Mouse (Mus musculus): ENCODE measurements around the gene Atp5mpl. TPM values are rescaled to one million over a fixed set of nuclear protein-coding genes. Genes with fewer than 3 reads are reported as not detected.

Gene Atp5mpl
- total RNA-seq, 2 experiments from 2014 or later: 375 to 382 TPM

GRCm38 (mm10) chr12:111923117-111923516, 43.7 kb downstream of the Atp5mpl start:
- DNase-seq (ENCODE audit: low spot score in 2 of 2): no peak
- intact Hi-C loops (cut with DNase I): no loop called here

DNA sequence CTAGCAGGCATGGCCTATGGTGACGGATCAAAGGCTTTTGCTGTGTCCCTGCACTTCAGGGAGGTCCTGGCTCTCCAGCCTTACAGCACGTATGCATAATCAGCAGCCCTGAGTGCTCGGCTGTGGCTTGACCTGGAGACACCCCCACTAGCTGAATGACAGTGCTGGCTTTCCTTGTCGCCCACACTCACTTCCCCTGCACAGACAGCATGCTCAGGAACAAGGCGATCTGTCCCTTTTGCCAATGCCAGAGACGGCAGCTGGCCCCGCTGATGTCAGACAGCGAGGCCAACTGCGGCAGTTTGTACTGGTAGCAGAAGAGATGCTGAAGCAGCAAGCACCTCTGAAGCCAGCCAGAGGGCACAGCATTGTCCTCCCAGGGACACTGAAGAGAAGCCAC, 46.7 kb downstream of the Atp5mpl start:
- intact Hi-C loops (cut with DNase I): no loop called here
- peak; percentile 58 to 65 for DNase-seq (ENCODE audit: low spot score in 2 of 2)

- intact Hi-C loops (cut with DNase I): loop anchor here (2.0 kb wide), 1 partner anchor 20 kb away; no protein-coding TSS in a partner anchor
- no peak for DNase-seq (ENCODE audit: low spot score in 2 of 2)
These were observed 50.1 kb downstream of the Atp5mpl start for GRCm38 (mm10) chr12:111916514-111917217.

DNA sequence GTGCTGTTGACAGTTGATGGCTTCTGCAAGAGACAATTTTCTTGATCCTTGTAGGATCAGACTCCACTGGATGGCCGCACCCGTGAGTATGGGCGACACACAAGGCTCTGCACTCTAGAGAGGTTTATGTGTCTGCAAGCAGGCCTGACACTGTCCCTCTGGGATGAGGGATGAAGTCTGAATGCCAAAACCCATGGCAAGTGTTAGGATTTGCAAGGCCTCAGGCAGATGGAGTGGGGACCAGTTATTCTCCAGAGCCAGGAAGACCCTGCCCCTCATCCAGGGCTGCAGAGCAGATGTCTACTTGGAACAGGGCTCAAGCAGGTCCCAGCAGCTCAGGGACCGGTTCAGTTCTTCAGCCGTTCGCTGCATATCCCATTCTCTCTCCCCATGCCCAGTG, 51.0 kb downstream of the Atp5mpl start:
- intact Hi-C loops (cut with DNase I): loop anchor here (2.0 kb wide), 1 partner anchor 21 kb away; no protein-coding TSS in a partner anchor
- no peak for DNase-seq (ENCODE audit: low spot score in 2 of 2)

- DNase-seq (ENCODE audit: low spot score in 2 of 2): no peak
- intact Hi-C loops (cut with DNase I): no loop called here
These were observed 52.7 kb downstream of the Atp5mpl start for GRCm38 (mm10) chr12:111914031-111914430.

GRCm38 (mm10) chr12:111912802-111913201, 54.0 kb downstream of the Atp5mpl start:
- intact Hi-C loops (cut with DNase I): no loop called here
- DNase-seq (ENCODE audit: low spot score in 2 of 2): peak in 1 of 2 experiments; percentile 43

DNA sequence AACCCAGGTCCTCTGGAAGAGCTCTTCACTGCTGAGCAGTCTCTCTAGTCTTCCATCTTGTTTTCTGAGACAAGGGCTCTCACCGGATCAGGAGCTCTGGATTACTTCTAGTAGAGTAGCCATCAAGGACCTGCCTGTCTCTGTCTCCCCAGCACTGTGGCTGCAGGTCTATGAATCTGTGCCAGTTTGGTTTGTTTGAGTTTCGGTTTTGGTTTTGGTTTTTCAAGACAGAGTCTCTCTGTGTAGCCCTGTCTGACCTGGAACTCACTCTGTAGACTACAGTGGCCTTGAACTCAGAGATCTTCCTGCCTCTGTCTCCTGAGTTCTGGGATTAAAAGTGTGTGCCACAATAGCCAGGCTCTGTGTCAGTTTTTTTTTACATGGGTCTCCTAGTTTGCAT, 55.0 kb downstream of the Atp5mpl start:
- DNase-seq (ENCODE audit: low spot score in 2 of 2): no peak
- intact Hi-C loops (cut with DNase I): no loop called here

Other genes starting within 250 kb of the Atp5mpl start
- 100 to 1,000 TPM; 764 to 822 TPM for gene Klc1, start 208.1 kb downstream of the Atp5mpl start, total RNA-seq (2021)
- 1 to 10 TPM; 3.3 to 4.2 TPM for gene Xrcc3, start 153.1 kb downstream of the Atp5mpl start, total RNA-seq (2021)
- gene Zfyve21, start 152.8 kb downstream of the Atp5mpl start, total RNA-seq (2021): 10 to 100 TPM; 20.7 to 21.1 TPM
- 10 to 100 TPM; 58.4 to 63.9 TPM for gene Ppp1r13b, start 58.9 kb downstream of the Atp5mpl start, total RNA-seq (2021)
- under 1 TPM; 0.28 to 0.85 TPM for gene Tdrd9, start 4.6 kb upstream of the Atp5mpl start, total RNA-seq (2021)
- under 1 TPM; 0.34 to 0.50 TPM for gene Rd3l, start 14.3 kb upstream of the Atp5mpl start, total RNA-seq (2021)
- 1 to 10 TPM; 4.2 to 4.4 TPM for gene Aspg, start 139.7 kb upstream of the Atp5mpl start, total RNA-seq (2021)
- 1 to 10 TPM; 4.6 to 4.8 TPM for gene Kif26a, start 179.2 kb upstream of the Atp5mpl start, total RNA-seq (2021)

Data from left cerebral cortex, postnatal 25 days (tissue).